14 mouse cellular contexts compared by ENCODE assay signal in genomic region chr4:133403611-133404228, GRCm38 (mm10). TPM values are rescaled to one million over a fixed set of nuclear protein-coding genes. Genes with fewer than 3 reads are reported as not detected.
DNase-seq lines count a peak whose midpoint lies in the region; ATAC-seq lines count a peak whose summit lies in the region.
"Had no signal": no experiment of that assay in that cellular context is flagged by ENCODE, and none has a peak within 500 bp of the region (broad histone marks: within the 10 kb centered on the region; RNA-seq: fewer than 3 reads in every experiment).

No protein-coding gene starts in this region.

- no peak overlapping the region for H3K4me2 ChIP-seq in limb, embryonic 12.5 days
- no peak overlapping the region for H3K4me2 ChIP-seq in limb, embryonic 13.5 days (replicated peaks)
- H3K4me2 ChIP-seq: forebrain, embryonic 15.5 days; heart, embryonic 12.5 days had no signal

- peak overlapping the region; percentile 34; the same call in 1 of the 2 replicates for H3K9ac ChIP-seq in limb, embryonic 12.5 days (replicated peaks)
- 0 out of 2 replicates have a peak overlapping the region, but pooled peaks have one; percentile 8 for H3K9ac ChIP-seq in limb, embryonic 13.5 days
- H3K9ac ChIP-seq: forebrain, embryonic 15.5 days; heart, embryonic 12.5 days had no signal

- DNase-seq in gastrocnemius, adult 18-20 months (ENCODE audit: low spot score): peak; percentile 46
- no peak for DNase-seq in gastrocnemius, postnatal 10 days
- no peak for DNase-seq in limb, embryonic 10.5 days (ENCODE audit: low spot score)
- DNase-seq: cerebellum, adult 2 months; cerebellum, postnatal 10 days; gastrocnemius, postnatal 14 days; heart, adult 2 months; heart, postnatal 36 days had no signal

- H3K9me3 ChIP-seq in limb, embryonic 12.5 days: no peaks in the 10 kb centered on the region
- H3K9me3 ChIP-seq in limb, embryonic 10.5 days (replicated peaks): no peaks in the 10 kb centered on the region
- H3K9me3 ChIP-seq in limb, embryonic 13.5 days: no peaks in the 10 kb centered on the region
- H3K9me3 ChIP-seq: forebrain, embryonic 15.5 days; heart, embryonic 12.5 days had no signal

- H3K36me3 ChIP-seq in limb, embryonic 12.5 days: peaks cover 4% of the 10 kb centered on the region; the same call in 1 of the 2 replicates
- no peaks in the 10 kb centered on the region; the same call in 1 of the 2 replicates for H3K36me3 ChIP-seq in limb, embryonic 10.5 days
- no peaks in the 10 kb centered on the region for H3K36me3 ChIP-seq in limb, embryonic 13.5 days
- H3K36me3 ChIP-seq: forebrain, embryonic 15.5 days; heart, embryonic 12.5 days had no signal

- H3K4me3 ChIP-seq in limb, embryonic 12.5 days (replicated peaks): no peak overlapping the region
- no peak overlapping the region for H3K4me3 ChIP-seq in limb, embryonic 10.5 days
- no peak overlapping the region for H3K4me3 ChIP-seq in limb, embryonic 13.5 days
- H3K4me3 ChIP-seq: forebrain, embryonic 15.5 days; heart, adult 2 months; heart, embryonic 12.5 days had no signal

- WGBS in limb, embryonic 12.5 days: 81% methylated on average over 9 of the region's 9 CpGs
- WGBS in limb, embryonic 10.5 days: 88% methylated on average over 9 of the region's 9 CpGs
- WGBS in limb, embryonic 13.5 days: 79% methylated on average over 9 of the region's 9 CpGs

- ATAC-seq in limb, embryonic 12.5 days (ENCODE audit: insufficient number of reproducible peaks, insufficient read depth, low FRiP score, low TSS enrichment, low read depth): no peak
- ATAC-seq in limb, embryonic 13.5 days (ENCODE audit: low FRiP score, low read depth): no peak
- no peak for ATAC-seq in CD4-positive, CD25-positive, alpha-beta regulatory T cell, adult 4 months
- ATAC-seq: forebrain, embryonic 15.5 days; hindbrain, postnatal 0 days had no signal

- peaks cover 34% of the 10 kb centered on the region for H3K4me1 ChIP-seq in limb, embryonic 12.5 days (replicated peaks)
- peaks cover 44% of the 10 kb centered on the region for H3K4me1 ChIP-seq in limb, embryonic 10.5 days
- H3K4me1 ChIP-seq in limb, embryonic 13.5 days: peaks cover 46% of the 10 kb centered on the region

- no peaks in the 10 kb centered on the region for H3K27me3 ChIP-seq in limb, embryonic 12.5 days
- no peaks in the 10 kb centered on the region for H3K27me3 ChIP-seq in limb, embryonic 10.5 days (ENCODE audit: low read depth, poor library complexity, severe bottlenecking)
- H3K27me3 ChIP-seq in limb, embryonic 13.5 days: no peaks in the 10 kb centered on the region
- H3K27me3 ChIP-seq: forebrain, embryonic 15.5 days; heart, embryonic 12.5 days had no signal

- no peak overlapping the region for H3K27ac ChIP-seq in limb, embryonic 12.5 days
- no peak overlapping the region for H3K27ac ChIP-seq in limb, embryonic 10.5 days
- H3K27ac ChIP-seq in limb, embryonic 13.5 days: no peak overlapping the region
- H3K27ac ChIP-seq: forebrain, embryonic 15.5 days; heart, adult 2 months; hindbrain, postnatal 0 days had no signal

RNA-seq across cellular contexts. Expression of gene Slc9a1, which starts 34.2 kb away (rescaled TPM):
- total RNA-seq in gastrocnemius, adult 18-20 months (2021): 10 to 100 TPM; 10.0 to 11.4 TPM
- total RNA-seq in gastrocnemius, postnatal 10 days (2021): 10 to 100 TPM; 17.0 to 22.7 TPM
- 7.3 and 7.8 TPM in 2 replicates for polyA plus RNA-seq in limb, embryonic 12.5 days (2016; fragmentation: Nextera tagmentation; extraction: Ambion mirVana)
- polyA plus RNA-seq in limb, embryonic 10.5 days (2016; fragmentation: Nextera tagmentation; extraction: Ambion mirVana): 8.7 and 9.0 TPM in 2 replicates
- polyA plus RNA-seq in limb, embryonic 13.5 days (2015; fragmentation: Nextera tagmentation; extraction: Ambion mirVana): 8.1 and 8.8 TPM in 2 replicates
- 10 to 100 TPM in 1 of 2 experiments, 1 to 10 TPM in 1; 9.9 to 19.4 TPM for polyA plus RNA-seq in CD4-positive, CD25-positive, alpha-beta regulatory T cell, adult 4 months (2017; shearing (Covaris generic))

RNA-seq across cellular contexts. Expression of gene Wdtc1, which starts 50.4 kb away (rescaled TPM):
- total RNA-seq in gastrocnemius, adult 18-20 months (2021): 100 to 1,000 TPM in 1 of 2 experiments, 10 to 100 TPM in 1; 99.6 to 102 TPM
- 10 to 100 TPM; 48.9 to 49.0 TPM for total RNA-seq in gastrocnemius, postnatal 10 days (2021)
- 12.2 and 17.6 TPM in 2 replicates for polyA plus RNA-seq in limb, embryonic 12.5 days (2016; fragmentation: Nextera tagmentation; extraction: Ambion mirVana)
- 14.3 and 15.5 TPM in 2 replicates for polyA plus RNA-seq in limb, embryonic 10.5 days (2016; fragmentation: Nextera tagmentation; extraction: Ambion mirVana)
- polyA plus RNA-seq in limb, embryonic 13.5 days (2015; fragmentation: Nextera tagmentation; extraction: Ambion mirVana): 13.3 and 14.1 TPM in 2 replicates
- polyA plus RNA-seq in CD4-positive, CD25-positive, alpha-beta regulatory T cell, adult 4 months (2017; shearing (Covaris generic)): 1 to 10 TPM; 4.2 to 7.8 TPM
